Mouse (Mus musculus): Measurements from ENCODE around the gene Dtnb. TPM values are rescaled to one million over a fixed set of nuclear protein-coding genes. Genes with fewer than 3 reads are reported as not detected.
"Not testable (repeated sequence)": the region's sequence is repeated elsewhere in the genome, so short reads cannot be mapped to it uniquely, and the experiment has no call there.

Dtnb gene
- polyA plus RNA-seq, 2 experiments, result 16.4 to 17.0 TPM

- Histone ChIP-seq H3K27me3 (ENCODE audit: control insufficient read depth, insufficient read depth, low read length) (no peaks in the 10 kb centered on the region), H3K4me3 (ENCODE audit: insufficient read depth in 1 of 2, low read depth in 2 of 2, low read length in 2 of 2) (no peak overlapping the region), H3K27ac (no peak overlapping the region), H3K9ac (replicated peaks) (no peak overlapping the region), H3K4me2 (ENCODE audit: low read depth) (no peak overlapping the region), H3K36me3 (replicated peaks; ENCODE audit: control insufficient read depth, insufficient read depth, low read depth) (no peaks in the 10 kb centered on the region), H3K9me3 (ENCODE audit: control insufficient read depth, low read length) (no peaks in the 10 kb centered on the region), H3K4me1 (replicated peaks; ENCODE audit: control insufficient read depth in 2 of 2, insufficient read depth in 2 of 2, low read length in 1 of 2) (peaks cover 0 to 6% of the 10 kb centered on the region in 2 experiments; a peak in 1 of 4 replicates)
- DNase-seq (ENCODE audit: low read depth in 3 of 3, low spot score in 3 of 3), result no peak
- TF ChIP-seq EP300 (IDR thresholded peaks at IDR 0.05; ENCODE audit: low read depth) (no peak), CTCF (IDR thresholded peaks at IDR 0.05; ENCODE audit: low read depth) (no peak)
- 81% methylated on average over 9 of the region's 9 CpGs for WGBS (ENCODE audit: insufficient replicate concordance)
- no peak for ATAC-seq (ENCODE audit: insufficient read depth)
Observed at GRCm38 (mm10) chr12:3674913-3675312, 102.7 kb downstream of the Dtnb start.

GRCm38 (mm10) chr12:3680721-3681120, 108.5 kb downstream of the Dtnb start:
- H3K4me1 ChIP-seq (replicated peaks; ENCODE audit: control insufficient read depth in 2 of 2, insufficient read depth in 2 of 2, low read length in 1 of 2), result no peaks in the 10 kb centered on the region
- TF ChIP-seq CTCF (IDR thresholded peaks at IDR 0.05; ENCODE audit: low read depth) (no peak), EP300 (IDR thresholded peaks at IDR 0.05; ENCODE audit: low read depth) (no peak)
- DNase-seq (ENCODE audit: low read depth in 3 of 3, low spot score in 3 of 3) (no peak), ATAC-seq (ENCODE audit: insufficient read depth) (no peak)
- no peak overlapping the region for H3K9ac ChIP-seq (replicated peaks)
- H3K9me3 ChIP-seq (ENCODE audit: control insufficient read depth, low read length), result no peaks in the 10 kb centered on the region
- no peaks in the 10 kb centered on the region for H3K36me3 ChIP-seq (replicated peaks; ENCODE audit: control insufficient read depth, insufficient read depth, low read depth)
- H3K4me3 ChIP-seq (ENCODE audit: insufficient read depth in 1 of 2, low read depth in 2 of 2, low read length in 2 of 2), result no peak overlapping the region
- WGBS (ENCODE audit: insufficient replicate concordance), result 62% methylated on average over 5 of the region's 5 CpGs
- H3K27ac ChIP-seq, result no peak overlapping the region
- H3K4me2 ChIP-seq (ENCODE audit: low read depth), result no peak overlapping the region
- no peaks in the 10 kb centered on the region for H3K27me3 ChIP-seq (ENCODE audit: control insufficient read depth, insufficient read depth, low read length)

- Histone ChIP-seq H3K9me3 (ENCODE audit: control insufficient read depth, low read length) (no peaks in the 10 kb centered on the region), H3K27me3 (ENCODE audit: control insufficient read depth, insufficient read depth, low read length) (no peaks in the 10 kb centered on the region), H3K27ac (no peak overlapping the region), H3K9ac (replicated peaks) (no peak overlapping the region), H3K4me2 (ENCODE audit: low read depth) (no peak overlapping the region), H3K36me3 (replicated peaks; ENCODE audit: control insufficient read depth, insufficient read depth, low read depth) (no peaks in the 10 kb centered on the region), H3K4me3 (ENCODE audit: insufficient read depth in 1 of 2, low read depth in 2 of 2, low read length in 2 of 2) (no peak overlapping the region), H3K4me1 (replicated peaks; ENCODE audit: control insufficient read depth in 2 of 2, insufficient read depth in 2 of 2, low read length in 1 of 2) (0 out of 4 replicates have a peak, but pooled peaks cover 0 to 3% of the 10 kb centered on the region in 2 experiments)
- ATAC-seq (ENCODE audit: insufficient read depth) (no peak), DNase-seq (ENCODE audit: low read depth in 3 of 3, low spot score in 3 of 3) (no peak)
- TF ChIP-seq CTCF (IDR thresholded peaks at IDR 0.05; ENCODE audit: low read depth) (no peak), EP300 (IDR thresholded peaks at IDR 0.05; ENCODE audit: low read depth) (no peak)
- 71% methylated on average over 8 of the region's 8 CpGs for WGBS (ENCODE audit: insufficient replicate concordance)
Observed at GRCm38 (mm10) chr12:3683041-3683440, 110.9 kb downstream of the Dtnb start.

GRCm38 (mm10) chr12:3686419-3686940, 114.3 kb downstream of the Dtnb start:
- Histone ChIP-seq H3K27ac (no peak overlapping the region), H3K4me3 (ENCODE audit: insufficient read depth in 1 of 2, low read depth in 2 of 2, low read length in 2 of 2) (no peak overlapping the region), H3K27me3 (ENCODE audit: control insufficient read depth, insufficient read depth, low read length) (no peaks in the 10 kb centered on the region), H3K36me3 (replicated peaks; ENCODE audit: control insufficient read depth, insufficient read depth, low read depth) (no peaks in the 10 kb centered on the region), H3K4me2 (ENCODE audit: low read depth) (no peak overlapping the region), H3K9ac (replicated peaks) (no peak overlapping the region), H3K4me1 (replicated peaks; ENCODE audit: control insufficient read depth in 2 of 2, insufficient read depth in 2 of 2, low read length in 1 of 2) (0 out of 4 replicates have a peak, but pooled peaks cover 0 to 3% of the 10 kb centered on the region in 2 experiments), H3K9me3 (ENCODE audit: control insufficient read depth, low read length) (no peaks in the 10 kb centered on the region)
- DNase-seq (ENCODE audit: low read depth in 3 of 3, low spot score in 3 of 3) (no peak), ATAC-seq (ENCODE audit: insufficient read depth) (peak; percentile 15; the same call in 1 of the 2 replicates)
- TF ChIP-seq EP300 (IDR thresholded peaks at IDR 0.05; ENCODE audit: low read depth) (no peak), CTCF (IDR thresholded peaks at IDR 0.05; ENCODE audit: low read depth) (no peak)
- WGBS (ENCODE audit: insufficient replicate concordance), result 40% methylated on average over 7 of the region's 7 CpGs

GRCm38 (mm10) chr12:3690926-3691529, 118.8 kb downstream of the Dtnb start:
- not testable (repeated sequence) for H3K36me3 ChIP-seq (replicated peaks; ENCODE audit: control insufficient read depth, insufficient read depth, low read depth); H3K9me3 ChIP-seq (ENCODE audit: control insufficient read depth, low read length)
- WGBS (ENCODE audit: insufficient replicate concordance), result 85% methylated on average over 17 of the region's 17 CpGs

More at GRCm38 (mm10) chr12:3690926-3691529, 118.8 kb downstream of the Dtnb start:
- H3K4me1 ChIP-seq (replicated peaks; ENCODE audit: control insufficient read depth in 2 of 2, insufficient read depth in 2 of 2, low read length in 1 of 2), result peaks cover 0 to 17% of the 10 kb centered on the region in 2 experiments
- not testable (repeated sequence) for H3K9ac ChIP-seq (replicated peaks); ATAC-seq (ENCODE audit: insufficient read depth); H3K27ac ChIP-seq; H3K27me3 ChIP-seq (ENCODE audit: control insufficient read depth, insufficient read depth, low read length); H3K4me3 ChIP-seq (ENCODE audit: insufficient read depth in 1 of 2, low read depth in 2 of 2, low read length in 2 of 2); DNase-seq (ENCODE audit: low read depth in 3 of 3, low spot score in 3 of 3); H3K4me2 ChIP-seq (ENCODE audit: low read depth)

Measured in liver, embryonic 14.5 days (tissue).